Mouse (Mus musculus) megakaryocyte, embryonic 14.5 days (primary cell): ENCODE results near the gene Rhbdd3. TPM values are rescaled to one million over a fixed set of nuclear protein-coding genes. Genes with fewer than 3 reads are reported as not detected.
A peak's percentile ranks its signal among the peaks of the same experiment; 100 is the strongest.

Experiments
- H3K27me3 ChIP-seq: replicated peaks from 2 replicates; pipeline ENCODE3; 2012; ENCODE audit warnings: inconsistent platforms
- H3K36me3 ChIP-seq: replicated peaks from 2 replicates; pipeline ENCODE3; 2012; ENCODE audit warnings: low read length, inconsistent platforms, mixed read lengths
- H3K4me1 ChIP-seq: 2 replicates; pipeline ENCODE4 v1.6.1; 2012; ENCODE audit warnings: inconsistent platforms
- H3K4me3 ChIP-seq: replicated peaks from 2 replicates; pipeline ENCODE3; 2012; ENCODE audit warnings: moderate library complexity, mild to moderate bottlenecking, inconsistent platforms
- H3K9me3 ChIP-seq: 2 replicates; pipeline ENCODE4 v1.6.1; 2012; ENCODE audit warnings: inconsistent platforms
- FLI1 ChIP-seq: IDR thresholded peaks from 2 replicates; pipeline ENCODE4 v1.6.1; 2012; ENCODE audit warnings: low read length, inconsistent platforms, mixed read lengths
- GATA1 ChIP-seq: IDR thresholded peaks from 3 replicates; pipeline ENCODE4 v1.6.1; 2012; ENCODE audit warnings: mixed read lengths, low read length, inconsistent platforms, borderline replicate concordance
- polyA plus RNA-seq: library from polyadenylated mRNA; stranded (reverse); fragments of >175 nt; gene quantifications from 2 replicates; pipeline ENCODE4 v1.2.3, GENCODE M21; 2012; ENCODE audit warnings: low replicate concordance; ENCODE audit not compliant: insufficient read depth

The Rhbdd3 gene
- polyA plus RNA-seq, 1 experiment = 28.8 TPM

DNA sequence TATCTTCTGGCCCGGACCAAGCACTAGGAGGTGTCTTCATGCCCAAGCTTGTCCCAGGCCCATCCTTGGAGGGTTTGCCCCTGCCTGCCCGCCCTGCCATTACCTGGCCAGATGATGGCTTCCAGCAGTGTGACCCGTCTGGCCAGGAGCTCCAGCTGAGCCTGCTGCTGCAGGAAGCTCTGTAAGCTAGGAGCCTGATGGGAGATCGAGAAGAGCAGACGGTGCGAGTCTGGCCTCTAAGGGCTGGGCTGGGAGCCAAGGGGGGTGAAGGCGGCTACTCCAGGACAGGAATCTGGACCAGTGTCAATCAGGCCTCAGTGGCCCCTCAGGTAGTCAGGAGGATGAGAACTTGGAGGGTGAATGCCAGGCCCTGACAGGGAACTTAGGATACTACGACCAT, 10.7 kb downstream of the Rhbdd3 start:
- TF ChIP-seq FLI1 (no peak), GATA1 (no peak)
- peaks cover 30% of the 10 kb centered on the region for H3K27me3 ChIP-seq
- no peaks in the 10 kb centered on the region for H3K9me3 ChIP-seq
- H3K4me1 ChIP-seq = peaks cover 8% of the 10 kb centered on the region; the same call in 1 of the 2 replicates
- H3K4me3 ChIP-seq = no peak overlapping the region
- H3K36me3 ChIP-seq = peaks cover 21% of the 10 kb centered on the region

DNA sequence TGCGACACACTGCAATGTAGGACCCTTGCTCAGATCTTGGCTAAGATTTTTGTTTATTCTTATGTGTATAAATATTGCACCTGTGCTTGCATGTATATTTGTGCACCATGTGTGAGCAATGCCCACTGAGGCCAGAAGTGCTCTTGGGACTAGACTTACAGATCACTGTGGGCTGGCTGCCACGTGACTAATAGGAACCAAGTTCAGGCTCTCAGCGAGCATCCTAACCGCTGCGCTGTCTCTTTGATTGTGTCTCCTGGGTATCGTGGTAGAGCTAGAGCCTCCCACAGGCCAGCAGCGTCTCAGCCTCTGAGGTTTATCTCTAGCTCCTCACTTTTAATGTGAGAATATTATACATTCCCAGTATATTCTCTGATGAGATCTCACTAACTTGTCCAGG, 14.9 kb downstream of the Rhbdd3 start:
- TF ChIP-seq FLI1 = no peak
- TF ChIP-seq GATA1 = no peak
- H3K36me3 ChIP-seq = no peaks in the 10 kb centered on the region
- H3K27me3 ChIP-seq = peaks cover 43% of the 10 kb centered on the region
- peaks cover 16% of the 10 kb centered on the region; the same call in 1 of the 2 replicates for H3K4me1 ChIP-seq
- no peaks in the 10 kb centered on the region for H3K9me3 ChIP-seq
- no peak overlapping the region for H3K4me3 ChIP-seq

DNA sequence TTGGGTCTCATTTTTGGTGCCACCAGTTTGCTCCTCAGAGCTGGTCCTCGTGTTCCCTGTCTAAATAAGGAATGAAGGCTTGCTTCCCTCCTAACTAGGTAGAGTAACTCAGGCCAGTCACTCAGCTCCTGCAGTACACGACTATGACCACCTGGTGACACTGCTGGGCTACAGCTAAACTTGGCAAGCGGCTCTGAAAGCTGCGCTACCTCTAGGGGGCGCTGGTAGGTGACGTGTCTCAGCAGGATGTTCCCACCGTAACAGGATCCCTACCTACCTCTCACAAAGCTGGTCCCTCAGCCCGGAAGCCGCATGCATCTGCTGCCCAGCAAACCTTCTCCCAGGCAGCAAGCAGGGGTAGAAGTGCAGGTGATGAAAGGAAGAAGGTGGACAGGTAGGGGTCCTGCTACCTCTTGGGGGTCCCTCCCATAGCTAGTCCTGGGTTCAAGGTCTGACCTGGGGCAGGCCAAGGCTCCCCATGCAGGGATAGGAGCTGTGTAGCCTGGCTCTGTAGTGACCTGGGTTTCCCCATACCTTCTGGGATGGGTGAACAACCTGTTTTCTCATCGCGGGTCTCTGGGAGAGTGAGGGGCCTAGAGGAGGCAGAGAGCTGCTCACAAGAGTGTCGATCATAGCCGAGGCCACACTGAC, 16.3 kb downstream of the Rhbdd3 start:
- Histone ChIP-seq H3K4me1 (peaks cover 16% of the 10 kb centered on the region; the same call in 1 of the 2 replicates), H3K9me3 (no peaks in the 10 kb centered on the region), H3K36me3 (no peaks in the 10 kb centered on the region), H3K4me3 (peak overlapping the region; percentile 39), H3K27me3 (peaks cover 42% of the 10 kb centered on the region)
- TF ChIP-seq FLI1 = no peak
- no peak for TF ChIP-seq GATA1

GRCm38 (mm10) chr11:5125713-5126112, 27.0 kb downstream of the Rhbdd3 start:
- Histone ChIP-seq H3K27me3 (peaks cover 42% of the 10 kb centered on the region), H3K36me3 (no peaks in the 10 kb centered on the region), H3K4me1 (no peaks in the 10 kb centered on the region), H3K9me3 (peaks cover 7% of the 10 kb centered on the region), H3K4me3 (no peak overlapping the region)
- TF ChIP-seq FLI1 (no peak), GATA1 (no peak)

DNA sequence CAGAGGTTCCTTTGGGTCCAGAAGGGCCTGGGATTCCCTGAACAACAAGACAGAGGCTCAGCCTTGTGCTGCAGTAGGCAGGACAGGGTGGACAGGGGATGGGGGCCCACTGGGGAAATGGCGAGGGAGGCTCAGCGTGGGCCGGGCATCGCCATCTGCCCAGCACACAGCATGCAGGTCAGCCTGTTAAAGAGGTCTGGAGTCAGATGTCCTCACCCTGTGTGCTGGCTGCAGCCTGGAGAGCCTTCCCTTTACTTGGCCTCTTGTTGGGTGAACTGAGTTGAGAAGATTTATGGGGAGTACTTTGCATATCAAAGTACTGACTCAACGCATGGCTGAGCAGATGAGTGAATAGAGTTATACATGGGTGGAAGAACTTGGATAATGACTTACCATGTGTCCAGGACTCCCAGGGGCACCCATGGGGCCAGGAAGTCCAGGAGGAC, 30.3 kb downstream of the Rhbdd3 start:
- no peaks in the 10 kb centered on the region; the same call in none of the 2 replicates for H3K4me1 ChIP-seq
- H3K9me3 ChIP-seq = peaks cover under 1% of the 10 kb centered on the region
- no peaks in the 10 kb centered on the region for H3K36me3 ChIP-seq
- peaks cover 53% of the 10 kb centered on the region for H3K27me3 ChIP-seq
- TF ChIP-seq GATA1 (no peak), FLI1 (no peak)
- H3K4me3 ChIP-seq = no peak overlapping the region

DNA sequence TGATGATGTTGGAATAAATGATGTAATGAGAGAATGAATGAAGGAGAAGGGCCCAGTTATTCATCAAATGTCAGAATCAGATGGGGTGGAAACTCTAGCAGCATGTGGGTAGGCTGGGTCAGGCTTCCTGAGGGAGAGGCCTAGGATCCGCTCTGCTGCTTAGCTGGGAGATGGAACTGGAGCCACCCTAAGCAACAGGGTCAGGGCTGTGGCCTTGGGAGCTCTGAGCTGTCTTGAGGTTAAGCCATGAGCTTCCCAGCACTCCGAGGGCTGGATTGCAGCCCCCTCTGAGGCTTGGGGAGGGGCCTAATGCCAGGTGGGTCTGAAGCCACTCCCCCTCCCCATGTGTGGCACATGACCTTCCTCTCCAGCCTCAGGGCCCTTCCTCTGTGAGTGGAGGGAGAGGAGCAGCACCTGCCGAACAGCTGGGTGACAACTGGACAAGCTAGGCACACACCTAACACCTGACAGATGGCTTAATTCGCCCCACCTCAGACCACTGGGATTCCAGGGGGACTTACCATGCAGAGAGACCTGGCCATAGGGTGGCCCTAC, 31.5 kb downstream of the Rhbdd3 start:
- Histone ChIP-seq H3K4me3 (no peak overlapping the region), H3K27me3 (peaks cover 60% of the 10 kb centered on the region), H3K36me3 (no peaks in the 10 kb centered on the region), H3K4me1 (no peaks in the 10 kb centered on the region; the same call in none of the 2 replicates), H3K9me3 (no peaks in the 10 kb centered on the region)
- no peak for TF ChIP-seq GATA1
- no peak for TF ChIP-seq FLI1

DNA sequence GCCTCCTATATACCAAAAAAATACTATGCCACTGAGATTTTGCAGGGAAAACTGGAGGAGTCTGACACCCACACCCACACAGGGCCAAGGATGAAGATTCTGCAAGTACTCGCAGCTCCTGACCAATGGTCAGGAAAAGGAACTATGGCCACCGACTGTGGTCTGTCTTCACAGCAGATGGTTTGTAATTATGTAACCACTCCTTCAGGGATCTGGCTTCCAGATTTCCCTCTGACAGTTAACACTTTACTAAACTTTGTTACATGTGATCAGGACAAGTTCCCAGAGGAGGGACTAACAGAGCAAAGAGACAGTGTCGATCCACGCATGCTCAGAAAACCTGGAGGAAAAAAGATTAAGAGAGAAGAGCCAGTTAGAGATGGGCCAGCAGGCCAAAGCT, 34.0 kb downstream of the Rhbdd3 start:
- no peaks in the 10 kb centered on the region for H3K36me3 ChIP-seq
- no peaks in the 10 kb centered on the region; the same call in none of the 2 replicates for H3K4me1 ChIP-seq
- TF ChIP-seq GATA1 = no peak
- TF ChIP-seq FLI1 = no peak
- H3K9me3 ChIP-seq = no peaks in the 10 kb centered on the region
- no peak overlapping the region for H3K4me3 ChIP-seq
- peaks cover 76% of the 10 kb centered on the region for H3K27me3 ChIP-seq

GRCm38 (mm10) chr11:5135914-5136313, 37.2 kb downstream of the Rhbdd3 start:
- Histone ChIP-seq H3K4me3 (no peak overlapping the region), H3K9me3 (no peaks in the 10 kb centered on the region), H3K4me1 (peaks cover 13% of the 10 kb centered on the region), H3K36me3 (no peaks in the 10 kb centered on the region), H3K27me3 (peaks cover 73% of the 10 kb centered on the region)
- TF ChIP-seq FLI1 (no peak), GATA1 (no peak)

- Histone ChIP-seq H3K4me3 (no peak overlapping the region), H3K36me3 (no peaks in the 10 kb centered on the region), H3K27me3 (peaks cover 80% of the 10 kb centered on the region), H3K4me1 (peaks cover 18% of the 10 kb centered on the region), H3K9me3 (no peaks in the 10 kb centered on the region)
- TF ChIP-seq FLI1 = no peak
- no peak for TF ChIP-seq GATA1
Observed at GRCm38 (mm10) chr11:5138642-5139041, 39.9 kb downstream of the Rhbdd3 start.

- TF ChIP-seq FLI1 (no peak), GATA1 (no peak)
- peaks cover 82% of the 10 kb centered on the region for H3K27me3 ChIP-seq
- no peaks in the 10 kb centered on the region for H3K9me3 ChIP-seq
- H3K4me1 ChIP-seq = peaks cover 18% of the 10 kb centered on the region
- H3K36me3 ChIP-seq = no peaks in the 10 kb centered on the region
- H3K4me3 ChIP-seq = no peak overlapping the region
Observed at GRCm38 (mm10) chr11:5139372-5139771, 40.6 kb downstream of the Rhbdd3 start.
